Mouse (Mus musculus) natural killer cell, adult 2 months (primary cell): ENCODE data around the gene Pcnx2.

Source experiments
- DNase-seq, 2 experiments: peaks; one replicate each; pipeline ENCODE4 v3.0.0; 2022; ENCODE audit warnings: low spot score in 2 of 2

Pcnx2 gene

DNA sequence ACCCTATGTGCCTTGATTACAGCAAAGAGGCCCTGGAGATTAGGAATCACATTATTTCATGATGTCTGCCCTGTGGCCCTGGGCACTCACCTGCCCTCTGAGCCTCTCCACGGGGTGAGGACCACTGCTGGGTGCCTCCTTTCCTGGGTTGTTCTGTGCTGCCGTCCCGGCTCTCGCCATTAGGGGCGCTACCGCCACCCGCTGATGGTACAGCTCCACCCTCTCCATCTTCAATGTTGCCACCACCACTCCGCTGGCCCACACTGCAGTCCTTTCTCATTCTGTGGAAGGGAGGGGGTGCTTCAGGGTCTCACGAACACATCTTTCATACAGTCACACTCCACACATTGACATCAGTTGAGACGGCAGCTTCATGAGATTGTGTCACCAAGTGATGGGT is 139.1 kb downstream of the Pcnx2 start:
- peak in 1 of 2 experiments; percentile 32 for DNase-seq

DNA sequence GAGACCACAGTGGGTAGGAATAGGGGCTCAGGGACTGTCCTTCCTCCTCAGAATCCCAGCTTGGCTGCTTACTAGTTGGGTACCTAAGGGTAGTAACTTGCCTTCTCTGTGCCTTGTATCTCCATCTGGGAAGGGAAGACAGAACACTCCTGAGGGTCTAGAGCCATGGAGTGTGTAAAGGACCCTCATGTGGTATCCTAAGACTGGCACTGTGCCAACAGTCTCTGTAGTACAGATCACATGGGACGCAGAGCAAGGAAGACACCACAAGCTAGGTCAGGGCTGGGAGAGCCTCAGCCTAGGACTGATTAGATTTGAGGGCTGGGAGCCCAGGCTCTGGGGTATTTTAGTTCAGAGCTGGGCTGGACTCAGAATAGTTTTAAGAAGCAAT is 141.0 kb downstream of the Pcnx2 start:
- DNase-seq: no peak

DNA sequence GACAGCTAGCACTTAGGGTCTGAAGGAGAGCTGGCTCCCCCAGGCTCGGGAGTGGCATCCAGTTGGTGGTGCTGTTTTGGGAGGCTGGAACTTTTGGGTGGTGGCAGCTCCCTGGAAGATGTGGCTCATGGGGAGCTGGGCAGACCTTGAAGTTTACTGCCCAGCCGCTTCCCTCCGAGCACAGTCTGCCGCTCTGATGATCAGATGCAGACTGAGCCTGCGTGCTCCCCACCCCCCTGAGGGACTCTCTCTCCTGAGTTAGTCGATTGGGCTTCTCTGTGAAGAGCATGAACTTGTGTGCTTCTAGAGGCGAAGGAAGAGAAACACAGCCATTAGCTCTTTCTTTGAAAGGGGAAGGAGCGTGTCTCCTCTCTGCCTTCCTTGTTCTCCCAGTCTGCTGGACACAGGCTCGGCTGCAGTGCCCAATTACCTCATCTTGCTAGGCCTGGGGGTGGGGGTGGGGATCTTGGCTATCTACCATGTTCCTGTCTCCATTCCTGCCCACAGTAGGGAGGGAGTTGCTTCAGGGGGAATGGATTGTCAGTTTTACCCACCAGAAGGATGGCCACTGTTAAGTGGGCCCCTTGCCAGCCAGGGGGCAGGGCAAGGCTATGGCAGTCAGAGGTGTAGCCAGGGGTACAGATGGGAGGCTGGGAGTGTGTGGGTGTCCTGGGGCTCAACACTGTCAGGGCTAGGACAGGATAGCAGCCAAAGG is 141.6 kb downstream of the Pcnx2 start:
- DNase-seq: no peak

DNA sequence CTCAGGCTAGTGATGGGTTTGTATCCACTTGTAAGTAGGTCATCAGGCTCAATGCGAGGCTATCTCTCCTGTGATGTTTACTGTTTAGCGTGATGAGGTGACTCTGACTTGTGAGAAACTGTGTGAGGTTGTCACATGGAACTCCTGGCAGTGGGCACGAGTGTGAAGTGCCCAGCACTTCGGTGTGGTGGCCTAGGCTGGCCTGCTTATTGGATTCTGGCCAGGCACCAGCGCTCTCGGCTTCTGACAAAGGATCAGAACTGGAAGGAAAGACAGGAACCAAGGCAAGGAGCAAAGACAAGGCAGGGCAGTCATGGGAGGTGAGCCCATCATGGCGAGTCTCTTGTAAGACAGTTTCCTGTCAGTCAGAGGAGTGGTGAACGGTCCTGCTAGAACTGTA is 142.2 kb downstream of the Pcnx2 start:
- DNase-seq: no peak

DNA sequence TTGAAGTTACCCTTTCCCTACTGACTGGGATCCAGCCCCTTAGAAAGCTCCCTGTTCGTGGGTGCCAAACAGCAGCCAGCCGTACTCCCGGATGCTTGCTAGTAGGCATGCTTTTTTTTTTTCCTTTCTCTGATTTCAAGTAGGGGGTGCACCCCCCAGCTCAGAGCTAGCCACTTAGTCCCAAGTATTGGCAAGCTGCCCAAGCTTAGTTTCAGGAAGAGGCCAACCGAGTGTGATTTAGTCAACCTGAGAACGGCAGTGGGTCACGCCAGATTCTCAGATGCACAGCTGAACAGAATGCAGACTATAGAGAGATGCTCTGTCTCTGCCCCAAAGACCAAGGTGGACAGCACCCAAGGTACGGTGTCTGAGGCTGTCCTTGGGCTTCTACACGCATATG is 147.3 kb downstream of the Pcnx2 start:
- no peak for DNase-seq

DNA sequence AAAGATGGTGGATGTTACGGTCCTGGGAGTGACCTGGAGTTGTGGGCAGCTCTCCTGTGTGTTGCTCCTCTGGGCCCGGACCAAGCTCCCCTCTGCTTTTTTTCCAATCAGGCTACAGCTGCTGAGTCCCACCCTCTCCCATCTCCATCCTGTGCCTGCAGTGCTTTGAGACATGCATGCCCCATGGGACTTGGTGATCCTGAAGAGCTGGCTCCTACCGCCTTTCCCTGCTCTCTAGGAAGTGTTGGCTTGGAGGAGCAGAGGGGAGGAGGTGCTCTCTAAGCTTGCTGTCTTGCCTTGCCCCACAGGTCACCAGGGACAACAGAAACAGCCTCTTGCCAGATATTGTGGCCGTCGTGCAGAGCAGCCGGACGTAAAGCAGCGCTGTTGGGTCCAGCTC is 150.7 kb downstream of the Pcnx2 start:
- DNase-seq: no peak

DNA sequence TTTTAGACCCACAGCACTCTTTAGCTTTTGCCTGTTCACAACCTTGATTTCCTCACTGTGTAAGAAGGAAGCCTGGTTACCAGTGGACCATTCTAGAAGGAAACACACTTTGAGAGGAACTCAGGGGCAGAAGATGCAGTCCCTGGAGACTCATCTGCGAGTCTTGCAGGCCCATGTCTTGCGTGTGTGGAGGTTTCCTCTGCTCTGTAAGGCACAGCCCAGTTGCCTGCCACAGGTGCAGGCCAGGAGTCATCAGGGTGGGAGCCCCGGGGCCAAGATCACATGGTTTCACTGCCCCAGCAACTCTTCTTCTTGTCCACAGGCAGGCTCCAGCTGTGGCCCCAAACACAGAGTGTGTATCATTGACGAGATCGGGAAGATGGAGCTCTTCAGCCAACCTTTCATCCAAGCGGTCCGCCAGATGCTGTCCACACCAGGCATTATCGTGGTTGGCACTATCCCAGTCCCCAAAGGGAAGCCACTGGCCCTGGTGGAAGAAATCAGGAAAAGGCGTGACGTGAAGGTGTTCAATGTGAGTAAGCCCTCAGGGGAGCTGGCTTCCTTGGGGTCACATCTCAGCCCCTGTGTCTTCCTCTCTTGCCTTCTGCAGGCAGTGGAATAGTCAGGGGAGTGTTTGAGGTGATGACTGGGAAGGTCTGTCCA is 153.1 kb downstream of the Pcnx2 start:
- DNase-seq: no peak

DNA sequence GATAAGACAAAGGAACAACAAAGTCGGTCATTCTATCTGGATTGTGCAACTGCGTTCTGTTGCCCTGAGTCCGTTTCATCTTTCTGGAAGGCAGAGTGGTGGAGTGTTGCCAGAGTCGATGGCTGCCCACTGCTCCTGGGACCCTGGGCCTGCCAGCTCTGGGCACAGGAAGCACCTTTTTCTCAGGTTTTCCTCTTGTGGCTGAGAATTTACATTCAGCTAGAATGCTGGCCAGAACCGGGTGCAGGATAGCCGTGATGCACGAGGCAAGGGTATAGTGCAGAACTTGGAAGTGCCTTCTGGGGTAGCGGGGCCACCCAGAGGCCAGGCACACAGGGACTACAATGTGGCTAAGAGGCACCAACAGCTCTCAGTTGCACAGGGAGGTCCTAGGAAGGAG is 155.7 kb downstream of the Pcnx2 start:
- no peak for DNase-seq

DNA sequence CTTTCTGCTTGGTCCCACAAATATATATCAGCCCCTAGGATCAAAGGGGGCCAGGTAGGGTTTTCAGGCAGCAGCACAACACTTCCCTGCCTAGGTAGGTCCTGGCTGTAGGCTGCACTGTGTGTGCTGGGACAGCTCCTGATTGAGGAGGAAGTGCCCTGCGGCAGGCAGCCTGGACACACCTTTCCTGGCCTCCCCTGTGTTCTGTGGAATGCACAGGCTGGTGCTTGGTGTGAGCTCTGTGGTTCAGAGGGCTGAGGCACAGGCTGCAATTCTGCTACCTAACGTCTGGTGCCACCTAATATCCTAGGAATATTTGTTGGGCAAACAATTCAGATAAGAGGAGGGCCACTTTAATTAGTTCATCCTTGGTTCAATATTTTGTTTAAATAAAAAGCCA is 156.3 kb downstream of the Pcnx2 start:
- DNase-seq: no peak

DNA sequence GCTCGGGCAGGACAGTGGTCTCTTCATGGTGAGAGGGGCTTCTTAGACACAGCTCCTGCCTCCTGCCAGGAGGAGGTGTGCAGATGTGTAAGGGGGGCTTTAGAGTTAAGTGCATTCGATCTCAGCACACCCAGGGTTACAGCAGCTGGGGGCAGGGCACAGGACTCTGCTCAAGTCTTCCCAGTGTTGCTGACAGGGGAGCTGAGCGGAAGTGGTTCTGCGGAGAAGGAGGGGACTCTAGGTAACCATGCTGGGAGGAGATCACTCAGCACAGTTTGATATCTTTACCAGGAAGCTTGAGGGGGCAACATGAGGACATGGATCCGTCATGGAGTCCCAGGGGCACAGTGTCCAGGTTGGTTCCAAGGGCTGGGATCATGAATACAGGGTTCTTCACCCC is 156.7 kb downstream of the Pcnx2 start:
- DNase-seq: no peak

DNA sequence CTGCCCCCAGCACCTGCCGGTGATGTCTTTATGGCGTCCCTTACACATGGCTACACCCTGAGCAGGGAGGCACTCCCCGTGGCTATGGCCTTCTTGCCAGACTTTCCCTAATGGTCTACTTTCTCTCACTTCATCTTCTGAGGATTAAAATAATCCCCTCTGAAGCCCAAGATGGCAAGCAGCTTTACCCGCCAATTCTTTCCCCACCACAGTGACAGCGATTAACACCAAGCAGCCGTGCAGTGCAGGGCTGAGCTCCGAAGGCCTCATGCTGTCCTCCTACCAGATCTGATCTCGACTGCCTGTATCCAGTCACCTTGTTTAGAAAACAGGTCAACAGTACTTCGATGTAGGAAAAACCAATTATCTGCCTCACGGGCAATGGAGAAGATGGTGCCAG is 157.5 kb downstream of the Pcnx2 start:
- DNase-seq: no peak

DNA sequence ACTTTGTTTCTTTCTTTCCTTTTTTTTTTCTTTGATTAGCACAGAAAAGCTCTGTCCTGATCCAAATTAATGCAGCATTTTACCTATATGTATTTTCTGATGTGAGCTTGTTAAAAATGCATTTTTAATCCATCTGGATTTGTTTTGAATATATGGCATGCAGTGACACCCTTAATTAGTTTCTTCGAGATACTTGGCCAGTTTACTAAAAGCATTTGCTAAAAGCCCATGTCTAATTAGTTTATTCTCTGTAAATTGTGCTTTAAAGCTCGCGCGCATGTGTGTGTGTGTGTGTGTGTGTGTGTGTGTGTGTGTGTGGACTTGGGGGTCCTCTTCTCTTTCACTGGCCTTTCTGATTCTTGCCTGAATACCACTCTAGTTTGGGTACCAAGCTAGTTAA is 159.2 kb downstream of the Pcnx2 start:
- no peak for DNase-seq

DNA sequence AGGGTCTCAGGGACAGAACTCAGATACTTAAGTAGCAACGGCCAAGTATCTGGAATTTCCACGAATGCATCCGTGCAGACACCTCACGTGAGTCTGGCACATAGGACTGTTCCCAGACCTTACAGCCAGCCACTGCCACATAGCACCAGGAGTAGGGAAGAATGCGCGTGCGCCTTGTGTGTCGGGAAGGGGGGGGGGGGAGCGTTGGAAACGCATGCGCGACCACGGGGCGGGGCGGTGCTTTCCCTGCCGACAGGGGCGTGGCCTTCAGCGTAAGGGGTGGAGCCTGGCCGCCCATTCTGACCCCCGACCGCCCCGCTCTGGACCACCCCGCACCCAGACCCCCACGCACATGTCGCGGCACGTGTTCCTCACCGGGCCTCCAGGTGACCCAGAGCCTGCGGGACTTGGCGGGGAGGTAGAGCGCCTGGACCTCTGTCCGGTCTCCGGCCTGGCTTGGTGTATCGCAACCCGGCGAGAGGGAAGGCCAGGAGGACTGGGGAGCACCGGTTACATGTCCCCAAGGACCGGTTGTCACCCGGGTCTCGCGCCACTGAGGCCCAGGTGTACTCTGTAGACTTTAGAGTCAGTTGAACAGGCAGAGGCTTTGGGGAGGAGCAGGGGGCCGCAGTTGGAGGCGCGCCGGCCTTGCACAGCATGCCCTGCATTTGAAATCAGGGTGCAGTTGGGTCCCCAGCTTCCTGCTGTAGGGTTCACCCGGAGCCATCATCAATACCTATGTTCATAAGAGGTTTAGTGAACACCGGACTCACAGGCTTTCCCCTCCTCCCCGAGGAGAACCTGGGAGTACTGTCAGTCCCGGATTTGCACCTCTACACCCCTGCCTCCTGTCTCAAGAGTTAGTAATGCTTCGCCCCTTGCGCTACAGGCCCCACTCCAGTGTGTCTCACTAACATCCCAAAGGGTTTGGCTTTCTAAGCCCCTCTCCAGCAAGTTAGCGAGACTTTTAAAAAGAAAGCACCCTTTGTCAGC is 163.9 kb downstream of the Pcnx2 start:
- peak; percentile 68 to 71 for DNase-seq

DNA sequence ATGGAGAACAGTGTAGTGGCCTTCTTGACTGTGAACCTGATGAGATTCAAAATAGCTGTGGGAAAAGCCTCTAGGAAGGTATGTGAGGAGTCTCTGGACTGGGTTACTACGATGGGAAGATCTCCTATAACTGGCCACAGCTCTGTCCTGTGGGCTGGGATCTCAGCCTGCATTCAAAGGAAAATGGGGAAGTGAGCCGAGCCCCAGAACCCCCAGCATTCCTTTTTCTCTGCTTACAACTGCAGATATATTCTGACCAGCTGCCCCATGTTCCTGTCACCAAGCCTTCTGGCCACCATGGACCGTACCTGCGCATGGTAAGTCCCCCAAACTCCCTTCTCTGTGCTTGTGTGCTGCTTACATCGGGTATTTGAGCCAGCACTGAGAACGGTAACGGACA is 168.4 kb downstream of the Pcnx2 start, which contains the start of gene Ntpcr:
TSS of gene Ntpcr (plus strand) at position 218 of the 400 bp plus-strand sequence.
- no peak for DNase-seq

DNA sequence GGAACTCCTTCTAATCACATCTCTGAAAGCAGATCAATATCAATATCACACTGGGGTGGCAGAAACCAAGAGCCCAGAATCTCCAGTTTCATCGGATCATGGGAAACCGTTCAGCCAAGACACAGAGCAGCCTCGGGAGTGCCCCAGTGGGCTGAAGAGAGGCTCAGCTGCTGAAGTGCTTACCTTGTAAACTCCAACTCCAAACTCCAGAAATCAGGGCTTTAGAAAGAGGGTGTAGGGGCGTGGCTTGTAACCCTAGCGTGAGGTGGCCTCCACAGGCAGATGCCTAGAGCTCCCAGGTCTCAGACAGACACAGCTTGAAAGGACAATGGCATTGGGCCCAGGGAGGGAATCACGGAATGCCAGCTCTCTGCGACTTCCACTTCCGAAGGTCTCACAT is 170.3 kb downstream of the Pcnx2 start:
- DNase-seq: no peak

DNA sequence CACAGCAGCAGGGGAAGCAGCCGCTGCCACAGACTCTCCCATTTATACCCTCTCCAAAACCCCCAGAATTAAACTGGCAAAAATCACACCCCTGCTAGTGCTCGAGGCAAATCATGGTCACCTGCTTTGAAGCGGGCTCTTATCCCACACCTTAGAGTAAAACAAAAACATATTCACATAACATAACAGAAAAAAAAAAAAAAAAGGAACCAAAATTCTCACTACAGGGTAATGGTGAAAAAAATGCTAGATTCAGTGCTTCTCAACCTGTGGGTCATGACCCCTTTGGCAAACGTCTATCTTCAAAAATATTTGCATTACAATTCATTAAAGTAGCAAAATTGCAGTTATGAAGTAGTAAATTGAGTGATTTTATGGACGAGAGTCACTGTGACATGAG is 171.1 kb downstream of the Pcnx2 start:
- DNase-seq: no peak

DNA sequence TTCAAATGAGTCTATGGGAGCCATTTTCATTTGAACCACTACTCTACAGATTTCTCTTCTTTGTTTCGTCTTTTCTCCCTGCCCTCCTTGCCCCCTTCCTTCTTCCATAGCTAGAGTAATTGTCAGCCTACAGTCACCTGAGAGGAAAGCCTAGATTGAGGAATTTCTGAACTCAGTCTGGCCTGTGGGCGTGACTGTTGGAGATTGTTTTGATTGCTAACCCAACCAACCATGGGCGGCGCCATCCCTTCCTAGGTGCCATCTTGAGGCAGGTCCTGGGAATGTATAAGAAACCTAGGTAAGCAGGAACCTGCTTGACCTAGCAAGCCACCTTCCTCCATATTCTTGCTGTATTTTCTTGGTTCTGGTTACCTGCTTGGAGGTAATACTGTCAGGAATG is 172.0 kb downstream of the Pcnx2 start:
- no peak for DNase-seq

DNA sequence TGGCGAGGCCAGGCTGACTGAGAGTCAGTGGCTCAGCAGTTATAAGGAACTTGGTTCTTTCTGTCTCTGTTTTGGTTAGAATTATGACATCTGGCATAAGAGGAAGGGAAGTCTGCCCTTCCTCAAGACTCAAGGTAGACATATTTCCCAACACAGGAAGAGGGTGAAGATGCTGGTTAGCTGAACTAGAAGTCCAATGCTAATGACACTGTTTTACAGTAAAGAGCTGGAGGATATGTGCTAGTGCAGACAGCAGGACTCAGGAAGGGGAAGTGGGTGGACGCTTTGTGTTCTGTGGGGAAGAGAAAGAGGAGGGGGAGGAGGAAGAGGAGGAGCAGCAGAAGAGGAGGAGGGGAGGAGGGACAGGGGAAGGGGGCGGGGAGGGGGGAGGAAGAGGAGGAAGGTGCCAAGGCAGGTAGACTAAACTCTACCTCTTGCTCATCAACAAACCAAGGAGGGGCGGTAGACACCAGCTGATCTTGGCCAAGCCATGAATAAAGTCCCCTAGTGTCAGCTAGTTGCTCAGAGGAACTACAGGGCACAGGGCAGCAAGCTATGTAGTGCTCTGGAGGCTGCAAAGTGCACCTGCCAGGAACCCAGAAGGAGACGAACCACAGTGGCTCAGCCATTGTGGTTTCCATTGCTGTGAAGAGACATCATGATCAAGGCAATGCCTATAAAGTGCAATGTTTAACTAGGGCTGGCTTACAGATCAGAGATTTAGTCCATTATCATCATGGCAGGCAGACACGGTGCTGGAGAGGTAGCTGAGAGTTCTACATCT is 172.9 kb downstream of the Pcnx2 start:
- DNase-seq: no peak

DNA sequence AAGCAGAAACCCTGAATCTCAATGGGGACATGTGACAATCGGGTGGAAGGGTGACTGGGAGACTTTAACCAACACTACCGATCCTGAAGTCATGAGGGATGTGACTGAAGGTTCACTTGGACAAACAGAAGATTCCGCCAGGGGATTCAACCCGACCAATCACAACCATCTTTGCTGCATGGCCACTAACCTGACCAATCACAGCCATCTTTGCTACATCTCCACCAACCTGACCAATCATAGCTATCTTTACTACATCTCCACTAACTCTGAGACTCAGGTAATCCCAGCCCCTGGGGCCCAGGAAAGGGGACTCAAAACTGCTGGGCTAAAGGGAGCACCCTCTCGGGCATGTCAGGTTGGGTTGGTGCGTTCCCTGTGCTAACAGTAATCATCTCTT is 174.7 kb downstream of the Pcnx2 start:
- no peak for DNase-seq

DNA sequence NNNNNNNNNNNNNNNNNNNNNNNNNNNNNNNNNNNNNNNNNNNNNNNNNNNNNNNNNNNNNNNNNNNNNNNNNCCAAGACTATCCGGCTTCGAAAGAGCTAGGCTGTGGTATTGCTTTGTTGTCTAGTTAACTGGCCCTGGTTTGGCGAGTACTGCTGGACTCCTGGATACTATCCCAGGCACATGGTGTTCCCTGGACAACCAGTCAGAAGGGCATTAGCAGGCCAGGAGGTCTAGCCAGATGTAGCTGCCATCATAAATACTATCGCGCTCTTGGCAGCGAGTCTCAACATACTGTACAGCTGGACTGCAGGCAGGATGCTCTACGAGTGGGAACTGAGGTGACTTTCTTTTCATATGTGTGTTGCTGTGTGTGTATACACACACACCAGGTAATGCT is 175.4 kb downstream of the Pcnx2 start:
- no peak for DNase-seq

DNA sequence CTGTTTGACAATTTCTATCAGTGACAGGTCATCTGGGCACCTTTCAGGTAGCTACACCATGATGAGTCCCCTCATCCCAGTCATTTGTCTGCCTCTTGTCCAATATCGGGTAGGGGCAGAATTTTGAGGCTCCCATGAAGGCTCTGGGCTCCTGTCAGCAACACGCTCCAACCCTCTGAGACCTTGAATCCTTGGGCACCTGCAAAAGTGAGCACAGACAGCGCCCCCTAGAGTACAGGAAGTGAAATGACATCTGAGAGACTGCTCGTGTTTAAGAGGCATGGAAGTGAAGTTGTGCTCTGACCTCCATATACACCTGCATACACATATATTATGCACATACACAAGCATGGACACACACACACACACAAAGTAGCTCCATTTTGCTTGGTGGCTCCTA is 179.2 kb downstream of the Pcnx2 start:
- DNase-seq: no peak

DNA sequence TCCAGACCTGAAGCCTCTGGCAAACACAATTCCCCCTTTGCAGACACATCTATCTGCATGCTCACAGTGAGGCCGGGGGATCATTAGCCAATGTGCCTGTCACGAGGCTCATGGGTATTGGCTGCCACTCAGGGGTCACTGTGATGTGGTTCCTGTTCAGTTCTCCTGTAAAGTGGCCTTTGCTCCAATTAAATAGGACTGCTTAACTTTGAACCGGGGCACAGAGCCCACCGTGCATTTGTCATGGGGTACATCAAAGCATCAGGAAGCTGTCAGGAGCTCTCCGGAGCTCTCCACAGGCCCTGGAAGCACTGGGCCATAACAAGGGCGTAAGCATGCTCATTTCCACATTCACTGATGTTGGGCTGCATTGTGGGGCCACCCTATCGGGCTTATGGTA is 181.5 kb downstream of the Pcnx2 start:
- no peak for DNase-seq
